Mouse (Mus musculus) lung, postnatal 0 days (tissue): ENCODE data around the gene Smo. TPM values are rescaled to one million over a fixed set of nuclear protein-coding genes. Genes with fewer than 3 reads are reported as not detected.
A peak's percentile ranks its signal among the peaks of the same experiment; 100 is the strongest.

Experiments used
- ATAC-seq: fragments of 200-750 bp; cut with Nextera tagmentation; 2 replicates; pipeline ENCODE4 v1.8.0; 2017; ENCODE audit warnings: moderate library complexity
- DNase-seq: peaks from one replicate; pipeline ENCODE4 v3.0.0-alpha.2; 2016; ENCODE audit warnings: low spot score
- H3K27ac ChIP-seq: fragments of 300-500 bp; sonication (generic); 2 replicates; pipeline ENCODE4 v1.5.1; 2014; ENCODE audit warnings: antibody characterized with exemption, mild to moderate bottlenecking, low read length, mixed read lengths
- H3K27me3 ChIP-seq: fragments of 300-500 bp; sonication (generic); replicated peaks from 2 replicates; pipeline ENCODE4 v1.6.1; 2014; ENCODE audit warnings: low read length, mixed read lengths; ENCODE audit not compliant: insufficient read depth
- H3K36me3 ChIP-seq: fragments of 300-500 bp; sonication (generic); 2 replicates; pipeline ENCODE4 v1.6.1; 2014; ENCODE audit warnings: low read length, mixed read lengths; ENCODE audit not compliant: insufficient read depth
- H3K4me1 ChIP-seq: fragments of 300-500 bp; sonication (generic); 2 replicates; pipeline ENCODE4 v1.6.1; 2014; ENCODE audit warnings: antibody characterized with exemption, low read depth, low read length, mixed read lengths; ENCODE audit not compliant: insufficient read depth
- H3K4me2 ChIP-seq: fragments of 300-500 bp; sonication (generic); replicated peaks from 2 replicates; pipeline ENCODE4 v1.6.1; 2014; ENCODE audit warnings: low read depth, mild to moderate bottlenecking, low read length, moderate library complexity, mixed read lengths
- H3K4me3 ChIP-seq: fragments of 300-500 bp; sonication (generic); 2 replicates; pipeline ENCODE4 v1.5.1; 2014; ENCODE audit warnings: low read depth, low read length
- H3K9ac ChIP-seq: fragments of 300-500 bp; sonication (generic); replicated peaks from 2 replicates; pipeline ENCODE4 v1.6.1; 2014; ENCODE audit warnings: low read depth, mild to moderate bottlenecking
- H3K9me3 ChIP-seq: fragments of 300-500 bp; sonication (generic); 2 replicates; pipeline ENCODE4 v1.6.1; 2016; ENCODE audit warnings: low read length, mixed read lengths
- CTCF ChIP-seq: IDR thresholded peaks from 2 replicates; pipeline ENCODE4 v1.5.1; 2016; ENCODE audit warnings: antibody characterized with exemption, mild to moderate bottlenecking
- EP300 ChIP-seq: IDR thresholded peaks from 2 replicates; pipeline ENCODE4 v1.6.1; 2016; ENCODE audit warnings: antibody characterized with exemption, mild to moderate bottlenecking, control low read depth
- WGBS: fragments of 180-500 bp; shearing (Covaris S2); extraction: QIAGEN DNeasy Blood & Tissue Kit; methylation state at CpG from one replicate; pipeline ENCODE4 v1.1.7; 2014; 5-methylcytosine and 5-hydroxymethylcytosine counted together
- polyA plus RNA-seq: library from polyadenylated mRNA; unstranded; fragments of >200 nt; fragmentation: Nextera tagmentation; extraction: Ambion mirVana; gene quantifications from 2 replicates; pipeline ENCODE4 v1.2.1, GENCODE M21; 2015

Gene Smo
- polyA plus RNA-seq, 1 experiment from 2014 or later, result 8.8 TPM

- Histone ChIP-seq H3K36me3 (no peaks in the 10 kb centered on the region), H3K9me3 (no peaks in the 10 kb centered on the region), H3K27ac (no peak overlapping the region), H3K27me3 (peaks cover 16% of the 10 kb centered on the region), H3K4me2 (no peak overlapping the region), H3K4me3 (no peak overlapping the region), H3K9ac (no peak overlapping the region), H3K4me1 (no peaks in the 10 kb centered on the region)
- 62% methylated on average over 7 of the region's 7 CpGs for WGBS
- DNase-seq, result no peak
- no peak for TF ChIP-seq CTCF
- TF ChIP-seq EP300, result no peak
- ATAC-seq, result no peak
Observed at GRCm38 (mm10) chr6:29695975-29696374, 39.3 kb upstream of the Smo start.

GRCm38 (mm10) chr6:29697139-29697538, 38.2 kb upstream of the Smo start:
- ATAC-seq (no peak), DNase-seq (no peak)
- Histone ChIP-seq H3K4me2 (no peak overlapping the region), H3K9ac (no peak overlapping the region), H3K4me1 (no peaks in the 10 kb centered on the region), H3K9me3 (no peaks in the 10 kb centered on the region), H3K27ac (no peak overlapping the region), H3K27me3 (peaks cover 16% of the 10 kb centered on the region), H3K4me3 (no peak overlapping the region), H3K36me3 (no peaks in the 10 kb centered on the region)
- TF ChIP-seq CTCF (no peak), EP300 (no peak)

DNA sequence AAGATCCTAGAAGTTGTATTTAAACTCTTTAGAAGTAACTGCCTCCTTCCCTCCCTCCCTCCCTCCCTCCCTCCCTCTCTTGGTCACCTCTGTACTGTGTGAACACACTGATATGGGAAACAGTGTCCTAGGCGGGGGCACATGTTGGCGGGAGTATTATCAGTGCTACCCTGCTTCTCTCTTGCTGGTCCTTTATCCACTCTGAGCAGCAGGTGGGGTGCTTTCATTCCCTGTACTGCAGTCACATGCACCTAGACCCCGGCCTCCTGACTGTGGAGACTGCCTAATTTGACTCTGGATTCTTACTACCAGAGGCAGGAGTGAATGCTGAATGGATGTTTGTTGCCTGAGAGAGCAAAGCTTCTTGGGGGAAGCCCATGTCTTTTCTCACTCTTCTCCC, 37.8 kb upstream of the Smo start:
- Histone ChIP-seq H3K27ac (no peak overlapping the region), H3K9ac (no peak overlapping the region), H3K36me3 (no peaks in the 10 kb centered on the region), H3K4me2 (no peak overlapping the region), H3K9me3 (no peaks in the 10 kb centered on the region), H3K27me3 (peaks cover 16% of the 10 kb centered on the region), H3K4me1 (no peaks in the 10 kb centered on the region), H3K4me3 (no peak overlapping the region)
- ATAC-seq (no peak), DNase-seq (no peak)
- WGBS, result 38% methylated on average over 3 of the region's 3 CpGs
- TF ChIP-seq EP300 (no peak), CTCF (no peak)

DNA sequence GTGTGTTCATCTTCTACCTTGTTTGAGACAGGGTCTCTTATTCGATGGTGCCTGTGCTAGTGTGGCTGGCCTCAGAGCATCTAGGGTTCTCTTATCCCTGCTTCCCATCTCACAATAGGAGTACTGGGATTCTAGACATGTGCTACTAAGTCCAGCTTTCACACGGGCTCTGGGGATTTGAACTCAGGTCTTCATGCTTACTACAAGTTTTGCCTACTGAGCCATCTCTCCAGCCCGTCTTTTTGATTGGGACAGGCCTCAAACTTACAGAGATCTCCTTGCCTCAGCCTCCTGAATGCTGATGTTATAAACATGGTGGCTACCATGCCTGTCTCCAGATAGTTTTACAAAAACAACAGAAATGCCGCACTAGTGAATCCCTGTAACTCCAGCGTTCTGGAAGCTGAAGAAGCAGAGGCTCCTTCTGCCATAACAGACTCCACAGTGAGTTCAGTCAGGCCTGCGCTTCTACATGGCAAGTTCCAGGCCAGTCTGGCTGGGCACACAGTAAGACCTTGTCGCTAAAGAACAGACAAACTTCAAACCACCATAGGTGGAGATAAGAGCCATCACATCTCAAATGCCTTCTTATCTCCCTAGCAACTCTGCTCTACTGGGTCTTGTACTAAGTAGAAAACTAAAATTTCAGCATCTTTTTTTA, 36.1 kb upstream of the Smo start:
- no peak overlapping the region for H3K27ac ChIP-seq
- no peak for ATAC-seq
- H3K4me2 ChIP-seq, result no peak overlapping the region
- no peaks in the 10 kb centered on the region for H3K4me1 ChIP-seq
- H3K9me3 ChIP-seq, result no peaks in the 10 kb centered on the region
- DNase-seq, result no peak
- WGBS, result 84% methylated on average over 7 of the region's 7 CpGs
- H3K9ac ChIP-seq, result no peak overlapping the region
- H3K36me3 ChIP-seq, result no peaks in the 10 kb centered on the region
- no peak for TF ChIP-seq EP300
- no peak for TF ChIP-seq CTCF
- no peak overlapping the region for H3K4me3 ChIP-seq
- H3K27me3 ChIP-seq, result peaks cover 8% of the 10 kb centered on the region; the same call in 1 of the 2 replicates

- Histone ChIP-seq H3K4me1 (no peaks in the 10 kb centered on the region), H3K9ac (no peak overlapping the region), H3K36me3 (no peaks in the 10 kb centered on the region), H3K4me3 (no peak overlapping the region), H3K4me2 (no peak overlapping the region), H3K27me3 (no peaks in the 10 kb centered on the region), H3K9me3 (no peaks in the 10 kb centered on the region), H3K27ac (no peak overlapping the region)
- WGBS, result 56% methylated on average over 6 of the region's 6 CpGs
- 0 out of 2 replicates have a peak, but pooled peaks have one; percentile 30 for ATAC-seq
- DNase-seq, result no peak
- TF ChIP-seq CTCF (no peak), EP300 (no peak)
Observed at GRCm38 (mm10) chr6:29701051-29701450, 34.3 kb upstream of the Smo start.

DNA sequence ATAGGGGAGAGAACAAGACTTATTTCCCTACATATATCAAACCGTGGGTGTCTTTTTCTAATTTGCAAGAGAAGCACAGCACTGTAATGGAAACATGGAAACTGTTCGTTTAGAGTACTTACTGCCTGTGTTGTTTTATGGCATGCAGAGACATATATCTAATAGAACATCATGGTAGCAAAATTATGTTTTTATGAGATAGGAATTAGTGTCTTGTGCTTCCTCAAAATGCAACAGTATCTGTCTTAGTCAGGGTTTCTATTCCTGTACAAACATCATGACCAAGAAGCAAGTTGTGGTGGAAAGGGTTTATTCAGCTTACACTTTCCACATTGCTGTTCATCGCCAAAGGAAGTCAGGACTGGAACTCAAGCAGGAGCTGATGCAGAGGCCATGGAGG, 33.2 kb upstream of the Smo start:
- Histone ChIP-seq H3K9me3 (no peaks in the 10 kb centered on the region), H3K4me3 (no peak overlapping the region), H3K9ac (no peak overlapping the region), H3K27me3 (no peaks in the 10 kb centered on the region), H3K27ac (no peak overlapping the region), H3K4me2 (no peak overlapping the region), H3K4me1 (no peaks in the 10 kb centered on the region), H3K36me3 (no peaks in the 10 kb centered on the region)
- TF ChIP-seq CTCF (no peak), EP300 (no peak)
- DNase-seq (no peak), ATAC-seq (no peak)
- WGBS, result 77% methylated on average over 3 of the region's 3 CpGs

DNA sequence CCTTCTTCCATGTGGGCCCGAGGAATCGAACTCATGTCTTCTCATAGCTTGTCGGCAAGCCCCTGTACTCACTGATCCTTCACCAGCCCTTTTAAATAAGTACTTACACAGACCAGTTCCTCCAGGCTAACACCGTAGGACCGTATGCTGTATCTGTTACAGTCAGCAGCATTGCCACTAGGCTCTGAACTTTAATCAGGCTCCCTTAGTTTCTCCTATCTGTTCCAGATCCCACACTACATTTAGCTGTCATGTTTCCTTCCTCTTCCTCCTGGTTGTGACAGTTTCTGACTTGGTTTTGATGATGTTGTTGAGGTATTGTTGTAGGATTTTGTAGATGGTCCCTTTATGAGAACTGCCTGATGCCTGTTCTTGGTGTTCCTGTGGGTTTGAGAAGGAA, 31.2 kb upstream of the Smo start:
- Histone ChIP-seq H3K4me3 (no peak overlapping the region), H3K4me1 (no peaks in the 10 kb centered on the region), H3K36me3 (no peaks in the 10 kb centered on the region), H3K9ac (no peak overlapping the region), H3K4me2 (no peak overlapping the region), H3K9me3 (no peaks in the 10 kb centered on the region), H3K27me3 (no peaks in the 10 kb centered on the region), H3K27ac (no peak overlapping the region)
- WGBS, result 80% methylated on average over 5 of the region's 5 CpGs
- DNase-seq (no peak), ATAC-seq (no peak)
- TF ChIP-seq CTCF, result no peak
- TF ChIP-seq EP300, result no peak
